Mouse (Mus musculus) cerebellum, adult 2 months (tissue): Measurements from ENCODE around the gene Glra1. TPM values are rescaled to one million over a fixed set of nuclear protein-coding genes. Genes with fewer than 3 reads are reported as not detected.

ENCODE experiments used
- DNase-seq, 2 experiments: peaks; one replicate each; pipeline ENCODE4 v3.0.0; 2021
- H3K27ac ChIP-seq: fragments of 200-500 bp; 2 replicates; pipeline ENCODE4 v1.5.1; 2012; ENCODE audit warnings: low read length, control low read depth, inconsistent platforms; ENCODE audit not compliant: insufficient read depth
- H3K27me3 ChIP-seq: fragments of 200-500 bp; 2 replicates; pipeline ENCODE4 v1.6.1; 2012; ENCODE audit warnings: inconsistent platforms, mild to moderate bottlenecking, low read length, moderate library complexity; ENCODE audit not compliant: control insufficient read depth, insufficient read depth
- H3K4me1 ChIP-seq: fragments of 200-500 bp; 2 replicates; pipeline ENCODE4 v1.6.1; 2011; ENCODE audit warnings: low read length; ENCODE audit not compliant: control insufficient read depth, insufficient read depth
- H3K4me3 ChIP-seq: fragments of 200-500 bp; replicated peaks from 2 replicates; pipeline ENCODE3; 2011; ENCODE audit warnings: mild to moderate bottlenecking, low read depth, low read length, control low read depth; ENCODE audit not compliant: insufficient read depth
- CTCF ChIP-seq: fragments of 200-500 bp; IDR thresholded peaks from 2 replicates; pipeline ENCODE4 v1.5.1; 2011; ENCODE audit warnings: low read depth, mild to moderate bottlenecking, control low read depth, low read length, moderate library complexity, borderline replicate concordance; ENCODE audit not compliant: insufficient read depth
- POLR2A ChIP-seq: fragments of 200-500 bp; IDR thresholded peaks from 2 replicates; pipeline ENCODE4 v1.6.1; 2011; ENCODE audit warnings: low read length, control low read depth, borderline replicate concordance; ENCODE audit not compliant: insufficient read depth
- WGBS: fragments of 180-500 bp; shearing (Covaris S2); methylation state at CpG from one replicate; pipeline ENCODE4 v1.1.7; 2018; 5-methylcytosine and 5-hydroxymethylcytosine counted together
- polyA plus RNA-seq: library from polyadenylated mRNA; depleted of rRNA; stranded (reverse); fragments of >200 nt; gene quantifications from 2 replicates; pipeline ENCODE4 v1.2.3, GENCODE M21; 2012

Glra1 gene
- polyA plus RNA-seq, 1 experiment = 27.3 TPM

GRCm38 (mm10) chr11:55542671-55543070 is 65.3 kb downstream of the Glra1 start:
- TF ChIP-seq POLR2A (no peak), CTCF (no peak)
- WGBS = 75% methylated on average over 4 of the region's 4 CpGs
- no peaks in the 10 kb centered on the region for H3K27me3 ChIP-seq
- no peak for DNase-seq
- H3K4me3 ChIP-seq = no peak overlapping the region
- H3K27ac ChIP-seq = no peak overlapping the region
- no peaks in the 10 kb centered on the region for H3K4me1 ChIP-seq

GRCm38 (mm10) chr11:55542128-55542527 is 65.9 kb downstream of the Glra1 start:
- TF ChIP-seq CTCF (no peak), POLR2A (no peak)
- H3K4me1 ChIP-seq = no peaks in the 10 kb centered on the region
- H3K4me3 ChIP-seq = no peak overlapping the region
- DNase-seq = no peak
- 64% methylated on average over 7 of the region's 7 CpGs for WGBS
- H3K27me3 ChIP-seq = no peaks in the 10 kb centered on the region
- no peak overlapping the region for H3K27ac ChIP-seq

GRCm38 (mm10) chr11:55534766-55535165 is 73.2 kb downstream of the Glra1 start:
- TF ChIP-seq CTCF (no peak), POLR2A (no peak)
- no peak for DNase-seq
- no peak overlapping the region for H3K4me3 ChIP-seq
- 85% methylated on average over 2 of the region's 2 CpGs for WGBS
- no peaks in the 10 kb centered on the region for H3K27me3 ChIP-seq
- H3K4me1 ChIP-seq = peaks cover 18% of the 10 kb centered on the region
- H3K27ac ChIP-seq = no peak overlapping the region

GRCm38 (mm10) chr11:55533378-55533777 is 74.6 kb downstream of the Glra1 start:
- TF ChIP-seq POLR2A (no peak), CTCF (no peak)
- DNase-seq = peak; percentile 85 to 91
- H3K4me1 ChIP-seq = peaks cover 18% of the 10 kb centered on the region
- no peak overlapping the region for H3K4me3 ChIP-seq
- no peaks in the 10 kb centered on the region for H3K27me3 ChIP-seq
- no peak overlapping the region for H3K27ac ChIP-seq
- 7% methylated on average over 5 of the region's 5 CpGs for WGBS

GRCm38 (mm10) chr11:55530741-55531140 is 77.3 kb downstream of the Glra1 start:
- no peak for DNase-seq
- H3K27me3 ChIP-seq = no peaks in the 10 kb centered on the region
- 80% methylated on average over 7 of the region's 7 CpGs for WGBS
- TF ChIP-seq CTCF (no peak), POLR2A (no peak)
- H3K27ac ChIP-seq = no peak overlapping the region
- no peak overlapping the region for H3K4me3 ChIP-seq
- H3K4me1 ChIP-seq = peaks cover 18% of the 10 kb centered on the region

GRCm38 (mm10) chr11:55518806-55519674 is 89.0 kb downstream of the Glra1 start:
- TF ChIP-seq POLR2A (no peak), CTCF (peak; percentile 97)
- WGBS = 2% methylated on average over 9 of the region's 9 CpGs

GRCm38 (mm10) chr11:55517666-55518065 is 90.3 kb downstream of the Glra1 start:
- Histone ChIP-seq H3K4me3 (no peak overlapping the region), H3K4me1 (no peaks in the 10 kb centered on the region), H3K27me3 (no peaks in the 10 kb centered on the region), H3K27ac (no peak overlapping the region)
- WGBS = 70% methylated on average over 5 of the region's 5 CpGs
- TF ChIP-seq POLR2A (no peak), CTCF (no peak)
- DNase-seq = no peak

More at GRCm38 (mm10) chr11:55518806-55519674, 89.0 kb downstream of the Glra1 start:
- DNase-seq = peak; percentile 76 to 83
- H3K27ac ChIP-seq = no peak overlapping the region
- no peak overlapping the region for H3K4me3 ChIP-seq
- H3K27me3 ChIP-seq = no peaks in the 10 kb centered on the region
- H3K4me1 ChIP-seq = no peaks in the 10 kb centered on the region

GRCm38 (mm10) chr11:55511374-55511773 is 96.6 kb downstream of the Glra1 start:
- H3K27me3 ChIP-seq = no peaks in the 10 kb centered on the region
- DNase-seq = no peak
- no peaks in the 10 kb centered on the region for H3K4me1 ChIP-seq
- 47% methylated on average over 5 of the region's 5 CpGs for WGBS
- H3K27ac ChIP-seq = no peak overlapping the region
- H3K4me3 ChIP-seq = no peak overlapping the region
- TF ChIP-seq POLR2A (no peak), CTCF (peak; percentile 16; the same call in 1 of the 2 replicates)
